Comparison of ENCODE assay signal across 20 mouse cellular contexts in genomic region chr17:5180925-5181324, GRCm38 (mm10).
DNase-seq lines count a peak whose midpoint lies in the region; ATAC-seq and TF ChIP-seq lines count a peak whose summit lies in the region.
"Had no signal": no experiment of that assay in that cellular context is flagged by ENCODE, and none has a peak within 500 bp of the region (broad histone marks: within the 10 kb centered on the region; RNA-seq: fewer than 3 reads in every experiment).

No protein-coding gene starts in this region.

- TF ChIP-seq CTCF in small intestine, adult 2 months (IDR thresholded peaks at IDR 0.05; ENCODE audit: extremely low read depth, insufficient read length, insufficient replicate concordance, low read depth, low read length), result no peak
- no peak for TF ChIP-seq CTCF in lung, postnatal 0 days (IDR thresholded peaks at IDR 0.05)

- H3K27me3 ChIP-seq in liver, embryonic 13.5 days, result no peaks in the 10 kb centered on the region
- H3K27me3 ChIP-seq in liver, embryonic 11.5 days (replicated peaks; ENCODE audit: control insufficient read depth, insufficient read depth, low read length), result no peaks in the 10 kb centered on the region
- H3K27me3 ChIP-seq in small intestine, adult 2 months (ENCODE audit: control insufficient read depth, insufficient read depth, low read length), result no peaks in the 10 kb centered on the region
- H3K27me3 ChIP-seq in heart, embryonic 11.5 days (ENCODE audit: control insufficient read depth, insufficient read depth, low read length), result no peaks in the 10 kb centered on the region
- H3K27me3 ChIP-seq in lung, postnatal 0 days (replicated peaks; ENCODE audit: insufficient read depth, low read length), result no peaks in the 10 kb centered on the region
- H3K27me3 ChIP-seq: neural tube, embryonic 13.5 days had no signal

- TF ChIP-seq POLR2A in small intestine, adult 2 months (IDR thresholded peaks at IDR 0.05; ENCODE audit: low read depth, low read length), result no peak

- H3K9ac ChIP-seq in liver, embryonic 13.5 days, result peak overlapping the region; percentile 10; the same call in 1 of the 2 replicates
- no peak overlapping the region for H3K9ac ChIP-seq in liver, embryonic 11.5 days (ENCODE audit: low read depth, low read length)
- H3K9ac ChIP-seq in heart, embryonic 11.5 days (ENCODE audit: low read depth, low read length), result no peak overlapping the region
- H3K9ac ChIP-seq in lung, postnatal 0 days (replicated peaks; ENCODE audit: low read depth), result no peak overlapping the region
- H3K9ac ChIP-seq: hindbrain, embryonic 14.5 days; neural tube, embryonic 13.5 days had no signal

- WGBS in liver, embryonic 13.5 days (ENCODE audit: insufficient replicate concordance), result 82% methylated on average over 6 of the region's 6 CpGs
- 80% methylated on average over 6 of the region's 6 CpGs for WGBS in liver, embryonic 11.5 days
- WGBS in small intestine, adult 2 months, result 79% methylated on average over 6 of the region's 6 CpGs
- 85% methylated on average over 6 of the region's 6 CpGs for WGBS in heart, embryonic 11.5 days (ENCODE audit: insufficient replicate concordance)
- WGBS in lung, postnatal 0 days, result 49% methylated on average over 6 of the region's 6 CpGs

- no peak for DNase-seq in liver, embryonic 13.5 days
- DNase-seq in liver, embryonic 11.5 days (ENCODE audit: low spot score), result no peak
- peak; percentile 30 to 54 for DNase-seq in thymus, postnatal 36 days
- no peak for DNase-seq in lung, postnatal 0 days (ENCODE audit: low spot score)
- no peak for DNase-seq in right cerebral cortex, postnatal 4 days
- DNase-seq: adrenal gland, postnatal 10 days; cerebellum, adult 8-10 months; heart, postnatal 14 days; kidney, adult 18-20 months; kidney, postnatal 14 days; lung, adult 18-20 months; lung, postnatal 4 days; right cerebral cortex, postnatal 25 days had no signal

- H3K4me3 ChIP-seq in liver, embryonic 13.5 days (replicated peaks), result no peak overlapping the region
- no peak overlapping the region for H3K4me3 ChIP-seq in liver, embryonic 11.5 days (ENCODE audit: low read depth, low read length)
- H3K4me3 ChIP-seq in small intestine, adult 2 months (ENCODE audit: low read depth, low read length), result no peak overlapping the region
- H3K4me3 ChIP-seq in heart, embryonic 11.5 days (ENCODE audit: low read depth, low read length), result no peak overlapping the region
- no peak overlapping the region for H3K4me3 ChIP-seq in lung, postnatal 0 days (ENCODE audit: low read depth, low read length)
- H3K4me3 ChIP-seq: left cerebral cortex, adult 2 months; midbrain, embryonic 10.5 days; neural tube, embryonic 13.5 days had no signal

- no peak for TF ChIP-seq EP300 in lung, postnatal 0 days (IDR thresholded peaks at IDR 0.05)

- H3K36me3 ChIP-seq in liver, embryonic 13.5 days, result no peaks in the 10 kb centered on the region
- H3K36me3 ChIP-seq in liver, embryonic 11.5 days (ENCODE audit: control insufficient read depth, insufficient read depth, low read length), result no peaks in the 10 kb centered on the region
- H3K36me3 ChIP-seq in small intestine, adult 2 months (ENCODE audit: control insufficient read depth, insufficient read depth, low read length), result no peaks in the 10 kb centered on the region
- no peaks in the 10 kb centered on the region for H3K36me3 ChIP-seq in heart, embryonic 11.5 days (ENCODE audit: control insufficient read depth, insufficient read depth, low read length)
- H3K36me3 ChIP-seq in lung, postnatal 0 days (ENCODE audit: insufficient read depth, low read length), result no peaks in the 10 kb centered on the region
- H3K36me3 ChIP-seq: midbrain, embryonic 10.5 days; neural tube, embryonic 13.5 days had no signal

- H3K9me3 ChIP-seq in liver, embryonic 13.5 days (replicated peaks), result no peaks in the 10 kb centered on the region
- H3K9me3 ChIP-seq in liver, embryonic 11.5 days (ENCODE audit: control insufficient read depth, low read length), result no peaks in the 10 kb centered on the region
- H3K9me3 ChIP-seq in heart, embryonic 11.5 days (replicated peaks; ENCODE audit: control insufficient read depth, low read length), result no peaks in the 10 kb centered on the region
- H3K9me3 ChIP-seq in lung, postnatal 0 days (ENCODE audit: low read length), result no peaks in the 10 kb centered on the region
- H3K9me3 ChIP-seq: midbrain, embryonic 10.5 days; neural tube, embryonic 13.5 days had no signal

- no peak overlapping the region for H3K4me2 ChIP-seq in liver, embryonic 13.5 days
- H3K4me2 ChIP-seq in liver, embryonic 11.5 days, result no peak overlapping the region
- no peak overlapping the region for H3K4me2 ChIP-seq in heart, embryonic 11.5 days
- H3K4me2 ChIP-seq in lung, postnatal 0 days (replicated peaks; ENCODE audit: low read depth, low read length), result no peak overlapping the region
- H3K4me2 ChIP-seq: hindbrain, embryonic 14.5 days; neural tube, embryonic 13.5 days had no signal

- peak overlapping the region; percentile 68 for H3K27ac ChIP-seq in liver, embryonic 13.5 days
- no peak overlapping the region for H3K27ac ChIP-seq in liver, embryonic 11.5 days (ENCODE audit: low read depth, low read length)
- H3K27ac ChIP-seq in small intestine, adult 2 months (ENCODE audit: insufficient read depth, low read depth, low read length), result peak overlapping the region; percentile 33; the same call in 1 of the 2 replicates
- H3K27ac ChIP-seq in heart, embryonic 11.5 days (ENCODE audit: low read depth, low read length), result no peak overlapping the region
- no peak overlapping the region for H3K27ac ChIP-seq in lung, postnatal 0 days (ENCODE audit: low read length)
- H3K27ac ChIP-seq: hindbrain, embryonic 14.5 days; left cerebral cortex, adult 2 months; midbrain, embryonic 10.5 days; neural tube, embryonic 13.5 days had no signal

- no peak for ATAC-seq in liver, embryonic 13.5 days (ENCODE audit: low read depth)
- ATAC-seq in liver, embryonic 11.5 days (replicated peaks; ENCODE audit: low FRiP score), result no peak
- ATAC-seq in activated CD4-positive, CD25-positive, alpha-beta regulatory T cell, adult 4 months, result peak; percentile 71
- no peak for ATAC-seq in heart, embryonic 11.5 days (replicated peaks; ENCODE audit: insufficient number of reproducible peaks, low FRiP score, low TSS enrichment)
- ATAC-seq in lung, postnatal 0 days, result no peak

- peaks cover 60% of the 10 kb centered on the region for H3K4me1 ChIP-seq in liver, embryonic 13.5 days (replicated peaks)
- H3K4me1 ChIP-seq in liver, embryonic 11.5 days (replicated peaks; ENCODE audit: control insufficient read depth, insufficient read depth, low read length), result 0 out of 2 replicates have a peak, but pooled peaks cover 3% of the 10 kb centered on the region
- H3K4me1 ChIP-seq in small intestine, adult 2 months (ENCODE audit: control insufficient read depth, insufficient read depth, insufficient read length, low read length), result peaks cover 2% of the 10 kb centered on the region; the same call in 1 of the 2 replicates
- H3K4me1 ChIP-seq in heart, embryonic 11.5 days (ENCODE audit: control insufficient read depth, insufficient read depth, low read length), result peaks cover 31% of the 10 kb centered on the region
- H3K4me1 ChIP-seq in lung, postnatal 0 days (ENCODE audit: insufficient read depth, low read depth, low read length), result no peaks in the 10 kb centered on the region; the same call in 1 of the 2 replicates

Comparison
In these comparisons a context has a peak if more than half of its experiments do, and no peak if none do; other contexts are left out.
1. H3K27ac ChIP-seq: peak in liver, embryonic 13.5 days (single experiment) and small intestine, adult 2 months (single experiment); none in liver, embryonic 11.5 days (single experiment), heart, embryonic 11.5 days (single experiment) and lung, postnatal 0 days (single experiment).
2. DNase-seq: peak in thymus, postnatal 36 days (2 of 2); none in liver, embryonic 13.5 days (single experiment), liver, embryonic 11.5 days (single experiment), lung, postnatal 0 days (single experiment) and right cerebral cortex, postnatal 4 days (single experiment).